Mouse (Mus musculus) bone marrow, adult 2 months (tissue): ENCODE measurements around the gene Pon1.

ENCODE experiments used
- CTCF ChIP-seq: fragments of 200-500 bp; IDR thresholded peaks from 2 replicates; pipeline ENCODE4 v1.5.1; 2011; ENCODE audit warnings: low read length, control low read depth; ENCODE audit not compliant: control insufficient read depth, insufficient read depth
- POLR2A ChIP-seq: fragments of 200-500 bp; IDR thresholded peaks from 2 replicates; pipeline ENCODE4 v1.6.1; 2011; ENCODE audit warnings: low read depth, mild to moderate bottlenecking, control low read depth, low read length, borderline replicate concordance; ENCODE audit not compliant: control insufficient read depth

GRCm38 (mm10) chr6:5156541-5157425 is 37.0 kb downstream of the Pon1 start:
- TF ChIP-seq CTCF, result no peak
- TF ChIP-seq POLR2A, result no peak
